Mouse (Mus musculus): ENCODE results near the gene Pum3. TPM values are rescaled to one million over a fixed set of nuclear protein-coding genes. Genes with fewer than 3 reads are reported as not detected.
A peak's percentile ranks its signal among the peaks of the same experiment; 100 is the strongest.

Pum3 gene
- 10 to 100 TPM; 43.9 to 45.2 TPM for total RNA-seq (2021)

- intact Hi-C loops (cut with DNase I), result loop anchor here (5.0 kb wide), 2 partner anchors 537 to 697 kb away; no protein-coding TSS in a partner anchor
- peak; percentile 99 to 100 for DNase-seq (ENCODE audit: low spot score in 2 of 2)
Measured at GRCm38 (mm10) chr19:27429745-27430251, at the start of gene Pum3. Gene Pum3, minus strand, starts transcription at chr19:27429825.

GRCm38 (mm10) chr19:27466691-27467090 lies 37.1 kb upstream of the Pum3 start:
- no peak for DNase-seq (ENCODE audit: low spot score in 2 of 2)
- intact Hi-C loops (cut with DNase I), result loop anchor here (5.0 to 10.0 kb wide), 2 partner anchors 91 to 298 kb away; no protein-coding TSS in a partner anchor

GRCm38 (mm10) chr19:27462656-27463055 lies 33.0 kb upstream of the Pum3 start:
- intact Hi-C loops (cut with DNase I), result loop anchor here (5.0 to 10.0 kb wide), 3 partner anchors 115 to 550 kb away; partner anchors contain the start of gene Rfx3

GRCm38 (mm10) chr19:27450458-27450857 lies 20.8 kb upstream of the Pum3 start:
- peak; percentile 73 to 81 for DNase-seq (ENCODE audit: low spot score in 2 of 2)
- intact Hi-C loops (cut with DNase I), result loop anchor here (1.0 to 10.0 kb wide), 3 partner anchors 126 to 1177 kb away; no protein-coding TSS in a partner anchor

More at GRCm38 (mm10) chr19:27462656-27463055, 33.0 kb upstream of the Pum3 start:
- peak in 1 of 2 experiments; percentile 43 for DNase-seq (ENCODE audit: low spot score in 2 of 2)

GRCm38 (mm10) chr19:27447515-27447914 lies 17.9 kb upstream of the Pum3 start:
- intact Hi-C loops (cut with DNase I), result loop anchor here (2.0 to 10.0 kb wide), 2 partner anchors 717 to 1311 kb away; no protein-coding TSS in a partner anchor
- DNase-seq (ENCODE audit: low spot score in 2 of 2), result peak in 1 of 2 experiments; percentile 37

- intact Hi-C loops (cut with DNase I), result loop anchor here (10.0 kb wide), 1 partner anchor 724 kb away; no protein-coding TSS in a partner anchor
- peak in 1 of 2 experiments; percentile 61 for DNase-seq (ENCODE audit: low spot score in 2 of 2)
Measured at GRCm38 (mm10) chr19:27441106-27441505, 11.5 kb upstream of the Pum3 start.

- intact Hi-C loops (cut with DNase I), result no loop called here
- DNase-seq (ENCODE audit: low spot score in 2 of 2), result no peak
Measured at GRCm38 (mm10) chr19:27437982-27438652, 8.5 kb upstream of the Pum3 start.

- DNase-seq (ENCODE audit: low spot score in 2 of 2), result no peak
- intact Hi-C loops (cut with DNase I), result no loop called here
Measured at GRCm38 (mm10) chr19:27430406-27430805, 781 bp upstream of the Pum3 start.

GRCm38 (mm10) chr19:27429281-27429680 lies 344 bp downstream of the Pum3 start:
- intact Hi-C loops (cut with DNase I), result loop anchor here (5.0 kb wide), 2 partner anchors 537 to 697 kb away; no protein-coding TSS in a partner anchor
- DNase-seq (ENCODE audit: low spot score in 2 of 2), result no peak

GRCm38 (mm10) chr19:27427865-27428264 lies 1.8 kb downstream of the Pum3 start:
- intact Hi-C loops (cut with DNase I), result loop anchor here (5.0 kb wide), 2 partner anchors 536 to 696 kb away; no protein-coding TSS in a partner anchor
- no peak for DNase-seq (ENCODE audit: low spot score in 2 of 2)

GRCm38 (mm10) chr19:27426451-27426850 lies 3.2 kb downstream of the Pum3 start:
- no peak for DNase-seq (ENCODE audit: low spot score in 2 of 2)
- intact Hi-C loops (cut with DNase I), result loop anchor here (5.0 kb wide), 2 partner anchors 534 to 694 kb away; no protein-coding TSS in a partner anchor

- peak; percentile 29 to 61 for DNase-seq (ENCODE audit: low spot score in 2 of 2)
- intact Hi-C loops (cut with DNase I), result loop anchor here (5.0 kb wide), 2 partner anchors 533 to 693 kb away; no protein-coding TSS in a partner anchor
Measured at GRCm38 (mm10) chr19:27425656-27426055, 4.0 kb downstream of the Pum3 start.

- intact Hi-C loops (cut with DNase I), result no loop called here
- no peak for DNase-seq (ENCODE audit: low spot score in 2 of 2)
Measured at GRCm38 (mm10) chr19:27417375-27417774, 12.2 kb downstream of the Pum3 start.

- DNase-seq (ENCODE audit: low spot score in 2 of 2), result peak in 1 of 2 experiments; percentile 44
- intact Hi-C loops (cut with DNase I), result no loop called here
Measured at GRCm38 (mm10) chr19:27416569-27416968, 13.1 kb downstream of the Pum3 start.

- intact Hi-C loops (cut with DNase I), result no loop called here
- no peak for DNase-seq (ENCODE audit: low spot score in 2 of 2)
Measured at GRCm38 (mm10) chr19:27411340-27411739, 18.3 kb downstream of the Pum3 start.

- DNase-seq (ENCODE audit: low spot score in 2 of 2), result no peak
- intact Hi-C loops (cut with DNase I), result no loop called here
Measured at GRCm38 (mm10) chr19:27410751-27411150, 18.9 kb downstream of the Pum3 start.

- intact Hi-C loops (cut with DNase I), result no loop called here
- DNase-seq (ENCODE audit: low spot score in 2 of 2), result no peak
Measured at GRCm38 (mm10) chr19:27409782-27410181, 19.8 kb downstream of the Pum3 start.

- DNase-seq (ENCODE audit: low spot score in 2 of 2), result no peak
- intact Hi-C loops (cut with DNase I), result no loop called here
Measured at GRCm38 (mm10) chr19:27409196-27409595, 20.4 kb downstream of the Pum3 start.

GRCm38 (mm10) chr19:27397797-27398196 lies 31.8 kb downstream of the Pum3 start:
- no peak for DNase-seq (ENCODE audit: low spot score in 2 of 2)
- intact Hi-C loops (cut with DNase I), result loop anchor here (5.0 kb wide), 1 partner anchor 130 kb away; no protein-coding TSS in a partner anchor

- no peak for DNase-seq (ENCODE audit: low spot score in 2 of 2)
- intact Hi-C loops (cut with DNase I), result loop anchor here (5.0 kb wide), 1 partner anchor 130 kb away; no protein-coding TSS in a partner anchor
Measured at GRCm38 (mm10) chr19:27397223-27397622, 32.4 kb downstream of the Pum3 start.
